Mouse (Mus musculus) monocyte, adult 59 days (primary cell): Measurements from ENCODE around the gene Dnajb11. TPM values are rescaled to one million over a fixed set of nuclear protein-coding genes. Genes with fewer than 3 reads are reported as not detected.

Experiments used
- total RNA-seq, 2 experiments: library from RNA; stranded (reverse); gene quantifications; one replicate each; pipeline ENCODE4 v1.2.4; 2023

Gene Dnajb11
- 10 to 100 TPM; 73.7 to 79.2 TPM for total RNA-seq

GRCm38 (mm10) chr16:22857431-22858113, at the start of gene Dnajb11, which contains the start of gene Tbccd1:
Dnajb11 (plus strand) TSS chr16:22857845.
Tbccd1 (minus strand) TSS chr16:22857669.

GRCm38 (mm10) chr16:22811477-22811876, 46.2 kb upstream of the Dnajb11 start, which contains the start of gene Crygs:
Crygs (minus strand) TSS chr16:22811577.

DNA sequence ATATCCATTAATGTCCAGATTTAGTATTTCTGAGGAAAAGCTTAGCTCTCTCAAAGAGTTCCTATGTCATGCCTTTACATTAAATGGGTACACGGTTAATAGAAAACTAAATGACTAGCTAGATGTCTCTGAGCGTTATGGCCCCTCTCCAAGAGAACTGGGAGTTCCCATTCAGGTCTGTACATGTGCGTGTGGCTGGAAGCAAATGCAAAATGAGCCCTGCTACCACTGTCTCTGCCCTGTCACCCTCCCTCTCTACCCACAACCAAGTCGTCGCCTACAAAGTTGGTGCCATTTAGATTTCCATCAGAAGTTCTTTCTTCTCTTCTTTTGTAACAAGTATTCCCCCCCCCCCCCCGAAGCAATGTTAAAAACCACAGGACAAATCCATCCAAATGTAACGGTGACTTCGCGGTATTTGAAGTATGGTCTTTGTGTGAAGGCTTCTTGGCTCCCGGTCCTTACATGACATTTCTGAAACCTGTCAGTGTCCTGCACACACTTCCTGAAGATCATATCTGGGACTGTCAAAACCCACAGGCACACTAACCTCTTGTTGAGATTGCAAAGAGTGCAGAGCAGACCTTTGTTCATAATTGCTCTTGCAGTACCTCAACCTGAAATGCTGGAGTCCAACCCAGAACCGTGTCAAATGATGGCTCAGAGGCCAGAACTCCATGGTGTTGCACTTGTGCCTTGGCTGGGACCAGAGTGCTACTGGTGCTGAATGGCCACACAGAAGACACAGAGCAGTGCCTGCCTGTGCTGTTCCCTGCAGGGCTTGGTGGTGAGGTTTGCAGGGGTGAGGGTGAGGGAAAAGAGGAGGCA, 33.3 kb downstream of the Dnajb11 start, which contains the start of gene Ahsg:
TSS of gene Ahsg (plus strand) at position 595 of the 828 bp plus-strand sequence.

DNA sequence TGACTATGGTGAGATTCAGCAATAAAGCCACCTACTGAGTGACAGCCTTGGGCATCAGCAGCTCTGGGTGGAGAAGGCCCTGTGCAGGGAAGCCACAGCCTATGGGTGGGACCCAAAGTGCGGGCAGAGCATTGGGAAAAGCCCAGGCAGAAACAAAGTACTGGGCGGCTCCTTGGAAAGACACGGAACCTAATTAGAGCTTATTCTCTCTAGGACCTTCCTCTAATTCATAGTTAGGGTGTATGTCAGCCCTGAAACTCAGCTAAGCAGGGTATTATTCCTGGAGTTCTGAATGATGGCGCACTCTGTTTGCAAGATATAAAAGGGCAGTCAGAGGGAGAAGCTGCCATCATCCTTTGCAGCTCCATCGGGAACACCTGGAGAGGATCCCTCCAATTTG, 60.4 kb downstream of the Dnajb11 start, which contains the start of gene Fetub:
TSS of gene Fetub (plus strand) at position 301 of the 400 bp plus-strand sequence.

Other genes starting within 250 kb of the Dnajb11 start
- gene Dgkg, start 200.6 kb upstream of the Dnajb11 start, total RNA-seq: 10 to 100 TPM; 46.5 to 48.3 TPM
- gene Crygs, start 46.3 kb upstream of the Dnajb11 start, total RNA-seq: not detected
- 10 to 100 TPM; 11.2 to 11.3 TPM for gene Tbccd1, start 176 bp upstream of the Dnajb11 start, total RNA-seq
- not detected for gene Ahsg, start 33.4 kb downstream of the Dnajb11 start, total RNA-seq
- not detected for gene Fetub, start 60.5 kb downstream of the Dnajb11 start, total RNA-seq
- gene Hrg, start 93.2 kb downstream of the Dnajb11 start, total RNA-seq: not detected
- gene Kng2, start 171.6 kb downstream of the Dnajb11 start, total RNA-seq: not detected
- not detected for gene Kng1, start 200.0 kb downstream of the Dnajb11 start, total RNA-seq
- 100 to 1,000 TPM; 690 to 724 TPM for gene Eif4a2, start 249.6 kb downstream of the Dnajb11 start, total RNA-seq